Mouse (Mus musculus): ENCODE measurements around the gene Shd.

DNA sequence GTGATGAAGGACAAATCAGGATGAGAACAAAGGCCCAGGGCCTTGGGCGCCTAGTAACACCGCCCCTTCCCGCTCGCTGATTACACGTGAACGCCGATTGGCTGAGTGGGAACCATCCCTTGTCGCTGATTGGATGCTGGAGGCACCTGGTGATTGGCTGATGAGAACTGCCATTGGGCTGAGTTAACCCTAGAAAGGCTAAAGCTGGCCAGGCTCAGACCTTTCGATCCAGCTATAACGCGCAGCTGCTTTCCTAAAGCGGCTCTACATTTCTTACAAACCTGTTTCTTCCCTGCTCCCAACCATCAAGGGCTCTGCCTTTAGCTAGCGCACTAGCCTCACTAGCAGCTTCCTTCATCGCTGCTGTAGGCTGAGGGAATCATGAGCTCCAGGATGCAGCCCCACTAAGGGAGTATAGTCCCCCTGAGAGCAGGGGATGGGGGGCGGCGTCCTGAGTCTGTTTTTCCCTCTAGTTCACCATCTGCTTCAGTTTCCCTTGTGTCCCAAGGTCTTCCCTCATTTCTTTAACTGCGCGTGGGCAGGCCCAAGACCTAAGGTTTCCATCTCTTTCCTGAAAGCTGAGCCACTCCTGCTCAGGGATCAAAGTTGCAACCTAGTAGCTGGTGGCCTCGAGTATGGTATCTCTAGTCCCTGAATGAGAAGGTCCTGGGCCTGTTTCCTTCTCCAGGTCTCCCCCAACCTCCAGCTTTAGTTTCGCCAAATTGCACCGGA, 38.3 kb downstream of the Shd start:
- TF ChIP-seq CTCF (IDR thresholded peaks at IDR 0.05; ENCODE audit: extremely low read depth, insufficient read depth, insufficient read length, insufficient replicate concordance) (no peak), POLR2A (IDR thresholded peaks at IDR 0.05; ENCODE audit: low read depth, low read length) (no peak)

Data from spleen, adult 2 months (tissue).